In the genomic region with DNA sequence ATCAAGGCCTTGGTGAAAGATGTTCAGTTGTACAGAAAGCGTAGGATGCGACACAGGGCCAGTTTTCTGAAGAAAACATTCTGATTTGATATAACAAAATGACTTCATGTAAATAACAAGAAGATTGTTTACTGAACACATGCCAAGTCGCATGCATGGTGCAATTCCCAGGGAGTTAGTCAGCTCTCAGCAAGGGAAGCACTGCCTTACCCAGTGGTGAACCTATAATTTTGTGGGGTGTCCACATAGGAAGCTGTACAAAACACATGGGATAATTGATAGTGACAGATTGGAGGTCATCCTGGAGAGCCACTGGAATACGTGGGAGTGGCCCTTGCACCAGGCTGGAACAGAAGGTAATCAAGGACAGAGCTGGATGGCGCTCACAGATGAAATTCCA, we compare ENCODE assay signal across 12 mouse cellular contexts.
DNase-seq lines count a peak whose midpoint lies in the region; ATAC-seq lines count a peak whose summit lies in the region.
"Had no signal": no experiment of that assay in that cellular context is flagged by ENCODE, and none has a peak within 500 bp of the region (broad histone marks: within the 10 kb centered on the region; RNA-seq: fewer than 3 reads in every experiment).

No protein-coding gene starts in this region.

- H3K27me3 ChIP-seq in kidney, embryonic 14.5 days (ENCODE audit: control insufficient read depth, insufficient read depth, low read length): no peaks in the 10 kb centered on the region
- H3K27me3 ChIP-seq in embryonic facial prominence, embryonic 15.5 days: no peaks in the 10 kb centered on the region
- H3K27me3 ChIP-seq in midbrain, embryonic 13.5 days: no peaks in the 10 kb centered on the region
- H3K27me3 ChIP-seq: limb, embryonic 12.5 days had no signal

- H3K9me3 ChIP-seq in kidney, embryonic 14.5 days (ENCODE audit: control insufficient read depth, low read length): no peaks in the 10 kb centered on the region
- H3K9me3 ChIP-seq in embryonic facial prominence, embryonic 15.5 days (replicated peaks): no peaks in the 10 kb centered on the region
- no peaks in the 10 kb centered on the region for H3K9me3 ChIP-seq in midbrain, embryonic 13.5 days
- H3K9me3 ChIP-seq: limb, embryonic 12.5 days had no signal

- H3K36me3 ChIP-seq in kidney, embryonic 14.5 days (ENCODE audit: control insufficient read depth, insufficient read depth, low read length): no peaks in the 10 kb centered on the region
- H3K36me3 ChIP-seq in embryonic facial prominence, embryonic 15.5 days: no peaks in the 10 kb centered on the region
- H3K36me3 ChIP-seq in midbrain, embryonic 13.5 days: no peaks in the 10 kb centered on the region
- H3K36me3 ChIP-seq: limb, embryonic 12.5 days had no signal

- peak overlapping the region; percentile 59; the same call in 1 of the 2 replicates for H3K27ac ChIP-seq in kidney, embryonic 14.5 days (ENCODE audit: low read depth, low read length)
- H3K27ac ChIP-seq in embryonic facial prominence, embryonic 15.5 days (replicated peaks): no peak overlapping the region; the same call in 1 of the 2 replicates
- no peak overlapping the region for H3K27ac ChIP-seq in midbrain, embryonic 13.5 days
- H3K27ac ChIP-seq: limb, embryonic 12.5 days had no signal

- H3K9ac ChIP-seq in kidney, embryonic 14.5 days (ENCODE audit: low read depth, low read length): no peak overlapping the region
- no peak overlapping the region for H3K9ac ChIP-seq in embryonic facial prominence, embryonic 15.5 days
- no peak overlapping the region for H3K9ac ChIP-seq in midbrain, embryonic 13.5 days (replicated peaks)
- H3K9ac ChIP-seq: limb, embryonic 12.5 days had no signal

- WGBS in kidney, embryonic 14.5 days: 58% methylated on average over 5 of the region's 5 CpGs
- WGBS in embryonic facial prominence, embryonic 15.5 days: 72% methylated on average over 5 of the region's 5 CpGs
- WGBS in midbrain, embryonic 13.5 days: 89% methylated on average over 5 of the region's 5 CpGs

- H3K4me3 ChIP-seq in kidney, embryonic 14.5 days (ENCODE audit: low read length): no peak overlapping the region
- H3K4me3 ChIP-seq in embryonic facial prominence, embryonic 15.5 days (replicated peaks): no peak overlapping the region
- no peak overlapping the region for H3K4me3 ChIP-seq in midbrain, embryonic 13.5 days (replicated peaks)
- H3K4me3 ChIP-seq: limb, embryonic 12.5 days had no signal

- no peak for DNase-seq in kidney, adult 9 months
- DNase-seq in adipocyte (ENCODE audit: low spot score): peak; percentile 6
- DNase-seq in lung, postnatal 36 days: peak; percentile 51
- DNase-seq in natural killer cell, adult 2 months (ENCODE audit: low spot score in 2 of 2): no peak
- DNase-seq: cerebellum, adult 9-10 months; right cerebral cortex, postnatal 14 days; thymus, postnatal 4 days had no signal

- ATAC-seq in kidney, embryonic 14.5 days (ENCODE audit: low FRiP score, low TSS enrichment): peak; percentile 69
- ATAC-seq in embryonic facial prominence, embryonic 15.5 days (ENCODE audit: insufficient number of reproducible peaks, low FRiP score, low TSS enrichment, low read depth): 0 out of 2 replicates have a peak, but pooled peaks have one; percentile 43
- ATAC-seq in midbrain, embryonic 13.5 days: no peak
- ATAC-seq: forebrain, embryonic 14.5 days had no signal

- no peak overlapping the region for H3K4me2 ChIP-seq in kidney, embryonic 14.5 days (replicated peaks; ENCODE audit: low read depth, low read length)
- no peak overlapping the region for H3K4me2 ChIP-seq in embryonic facial prominence, embryonic 15.5 days (replicated peaks)
- no peak overlapping the region for H3K4me2 ChIP-seq in midbrain, embryonic 13.5 days (replicated peaks)
- H3K4me2 ChIP-seq: limb, embryonic 12.5 days had no signal

- peaks cover 5% of the 10 kb centered on the region; the same call in 1 of the 2 replicates for H3K4me1 ChIP-seq in kidney, embryonic 14.5 days (ENCODE audit: control insufficient read depth, insufficient read depth, low read length)
- peaks cover 6% of the 10 kb centered on the region; the same call in 1 of the 2 replicates for H3K4me1 ChIP-seq in embryonic facial prominence, embryonic 15.5 days
- H3K4me1 ChIP-seq in midbrain, embryonic 13.5 days (replicated peaks): no peaks in the 10 kb centered on the region
- H3K4me1 ChIP-seq: limb, embryonic 12.5 days had no signal

Comparison
In these comparisons a context has a peak if more than half of its experiments do, and no peak if none do; other contexts are left out.
1. DNase-seq: peak in adipocyte (single experiment) and lung, postnatal 36 days (single experiment); none in kidney, adult 9 months (single experiment) and natural killer cell, adult 2 months (0 of 2).